Mouse (Mus musculus): ENCODE data around the gene Emg1.

GRCm38 (mm10) chr6:124719354-124719978, 7.5 kb upstream of the Emg1 start:
- TF ChIP-seq CTCF (IDR thresholded peaks at IDR 0.05; ENCODE audit: low read depth, low read length) = no peak
- no peak for TF ChIP-seq POLR2A (IDR thresholded peaks at IDR 0.05; ENCODE audit: extremely low read depth, insufficient read depth, low read length)

All from liver, adult 2 months (tissue).